Mouse (Mus musculus) R1 (cell line): ENCODE results near the gene Col19a1.
"Not testable (repeated sequence)": the region's sequence is repeated elsewhere in the genome, so short reads cannot be mapped to it uniquely, and the experiment has no call there.

Experiments used
- DNase-seq: peaks from one replicate; pipeline ENCODE4 v3.0.0-alpha.2; 2018; ENCODE audit warnings: low read depth, low spot score

Gene Col19a1

GRCm38 (mm10) chr1:24587141-24587541, at the start of gene Col19a1:
Col19a1 (minus strand) TSS chr1:24587472.
- peak; percentile 26 for DNase-seq

- peak; percentile 36 for DNase-seq
Measured at GRCm38 (mm10) chr1:24633553-24634132, 46.4 kb upstream of the Col19a1 start.

GRCm38 (mm10) chr1:24612556-24612955, 25.3 kb upstream of the Col19a1 start:
- not testable (repeated sequence) for DNase-seq

GRCm38 (mm10) chr1:24595096-24595495, 7.8 kb upstream of the Col19a1 start:
- DNase-seq, result peak; percentile 4

GRCm38 (mm10) chr1:24586370-24587140, 717 bp downstream of the Col19a1 start:
- DNase-seq, result peak; percentile 18

- no peak for DNase-seq
Measured at GRCm38 (mm10) chr1:24572602-24573001, 14.7 kb downstream of the Col19a1 start.

- no peak for DNase-seq
Measured at GRCm38 (mm10) chr1:24564113-24564512, 23.2 kb downstream of the Col19a1 start.

GRCm38 (mm10) chr1:24558005-24558404, 29.3 kb downstream of the Col19a1 start:
- no peak for DNase-seq

GRCm38 (mm10) chr1:24553462-24553861, 33.8 kb downstream of the Col19a1 start:
- peak; percentile 21 for DNase-seq

- DNase-seq, result no peak
Measured at GRCm38 (mm10) chr1:24550560-24551280, 36.6 kb downstream of the Col19a1 start.

- DNase-seq, result no peak
Measured at GRCm38 (mm10) chr1:24550031-24550430, 37.2 kb downstream of the Col19a1 start.

- DNase-seq, result no peak
Measured at GRCm38 (mm10) chr1:24549050-24549449, 38.2 kb downstream of the Col19a1 start.

- no peak for DNase-seq
Measured at GRCm38 (mm10) chr1:24547574-24547973, 39.7 kb downstream of the Col19a1 start.

- DNase-seq, result no peak
Measured at GRCm38 (mm10) chr1:24539852-24540251, 47.4 kb downstream of the Col19a1 start.

- no peak for DNase-seq
Measured at GRCm38 (mm10) chr1:24527194-24527593, 60.1 kb downstream of the Col19a1 start.

- DNase-seq, result no peak
Measured at GRCm38 (mm10) chr1:24517462-24517861, 69.8 kb downstream of the Col19a1 start.

- DNase-seq, result no peak
Measured at GRCm38 (mm10) chr1:24515341-24515740, 71.9 kb downstream of the Col19a1 start.

- no peak for DNase-seq
Measured at GRCm38 (mm10) chr1:24511536-24511935, 75.7 kb downstream of the Col19a1 start.

- no peak for DNase-seq
Measured at GRCm38 (mm10) chr1:24495400-24495799, 91.9 kb downstream of the Col19a1 start.

- DNase-seq, result no peak
Measured at GRCm38 (mm10) chr1:24484161-24484560, 103.1 kb downstream of the Col19a1 start.

GRCm38 (mm10) chr1:24471096-24471710, 116.1 kb downstream of the Col19a1 start:
- DNase-seq, result no peak

- DNase-seq, result no peak
Measured at GRCm38 (mm10) chr1:24470633-24471032, 116.6 kb downstream of the Col19a1 start.
